Mouse (Mus musculus): ENCODE data around the gene Timm8a2.

DNA sequence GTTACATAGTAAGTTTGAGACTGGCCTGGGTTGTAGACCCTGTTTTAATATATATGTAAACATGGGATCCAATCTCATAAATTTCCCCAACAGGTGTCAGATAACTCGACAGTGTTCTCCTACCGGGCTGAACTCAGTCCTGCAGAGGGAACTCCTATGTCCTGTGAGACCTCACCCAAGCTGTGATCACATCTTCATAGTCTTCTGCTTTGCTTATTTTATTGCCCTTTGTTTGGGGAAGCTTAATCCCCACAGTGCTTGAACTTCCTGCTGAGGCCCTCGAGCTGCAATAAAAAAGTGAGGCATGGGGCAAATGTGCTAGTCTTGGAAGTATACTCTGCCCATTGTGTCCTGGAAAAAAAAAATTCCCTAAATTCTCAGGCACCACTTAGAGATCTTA is 46.8 kb downstream of the Timm8a2 start:
- no peak for TF ChIP-seq POLR2AphosphoS5 (IDR thresholded peaks at IDR 0.05; ENCODE audit: insufficient replicate concordance, low read depth, low read length)
- no peak for TF ChIP-seq CTCF (IDR thresholded peaks at IDR 0.05; ENCODE audit: low read depth, low read length)
- no peak for TF ChIP-seq TAL1 (conservative IDR thresholded peaks at IDR 0.05; ENCODE audit: low read depth, low read length)
- TF ChIP-seq GATA1 (IDR thresholded peaks at IDR 0.05; ENCODE audit: borderline replicate concordance, low read length), result no peak

Measured in G1E (cell line).